Mouse (Mus musculus) embryonic facial prominence, embryonic 15.5 days (tissue): ENCODE results near the gene Hspg2. TPM values are rescaled to one million over a fixed set of nuclear protein-coding genes. Genes with fewer than 3 reads are reported as not detected.

Source experiments
- ATAC-seq: fragments of 200-750 bp; cut with Nextera tagmentation; 2 replicates; pipeline ENCODE4 v1.8.0; 2017; ENCODE audit warnings: low read depth, moderate TSS enrichment; ENCODE audit not compliant: insufficient number of reproducible peaks, low FRiP score, low TSS enrichment
- H3K27ac ChIP-seq: fragments of 300-500 bp; sonication (generic); replicated peaks from 2 replicates; pipeline ENCODE4 v1.5.1; 2015; ENCODE audit warnings: mild to moderate bottlenecking, inconsistent platforms
- H3K27me3 ChIP-seq: fragments of 300-500 bp; sonication (generic); 2 replicates; pipeline ENCODE4 v1.6.1; 2015; ENCODE audit warnings: inconsistent platforms
- H3K36me3 ChIP-seq: fragments of 300-500 bp; sonication (generic); 2 replicates; pipeline ENCODE4 v1.6.1; 2015; ENCODE audit warnings: mild to moderate bottlenecking, inconsistent platforms
- H3K4me1 ChIP-seq: fragments of 300-500 bp; sonication (generic); 2 replicates; pipeline ENCODE4 v1.6.1; 2015; ENCODE audit warnings: inconsistent platforms
- H3K4me2 ChIP-seq: fragments of 300-500 bp; sonication (generic); replicated peaks from 2 replicates; pipeline ENCODE4 v1.6.1; 2015; ENCODE audit warnings: mild to moderate bottlenecking, inconsistent platforms
- H3K4me3 ChIP-seq: fragments of 300-500 bp; sonication (generic); replicated peaks from 2 replicates; pipeline ENCODE4 v1.5.1; 2015; ENCODE audit warnings: mild to moderate bottlenecking, inconsistent platforms
- H3K9ac ChIP-seq: fragments of 300-500 bp; sonication (generic); 2 replicates; pipeline ENCODE4 v1.6.1; 2015; ENCODE audit warnings: inconsistent platforms
- H3K9me3 ChIP-seq: fragments of 300-500 bp; sonication (generic); replicated peaks from 2 replicates; pipeline ENCODE4 v1.6.1; 2016; ENCODE audit warnings: inconsistent platforms
- WGBS: fragments of 180-500 bp; shearing (Covaris S2); methylation state at CpG from one replicate; pipeline ENCODE4 v1.1.7; 2015; 5-methylcytosine and 5-hydroxymethylcytosine counted together
- polyA plus RNA-seq: library from polyadenylated mRNA; unstranded; fragments of >200 nt; fragmentation: Nextera tagmentation; extraction: Ambion mirVana; gene quantifications from 2 replicates; pipeline ENCODE4 v1.2.1, GENCODE M21; 2015

Hspg2 gene
- polyA plus RNA-seq, 1 experiment from 2014 or later = 48.5 TPM

GRCm38 (mm10) chr4:137483871-137484270, 15.3 kb downstream of the Hspg2 start:
- WGBS = 67% methylated on average over 16 of the region's 16 CpGs
- no peak overlapping the region for H3K9ac ChIP-seq

GRCm38 (mm10) chr4:137484586-137484985, 16.0 kb downstream of the Hspg2 start:
- Histone ChIP-seq H3K9ac (no peak overlapping the region), H3K36me3 (no peaks in the 10 kb centered on the region), H3K4me2 (no peak overlapping the region), H3K27me3 (no peaks in the 10 kb centered on the region), H3K9me3 (no peaks in the 10 kb centered on the region), H3K4me3 (no peak overlapping the region), H3K4me1 (peaks cover 91% of the 10 kb centered on the region), H3K27ac (peak overlapping the region; percentile 55)
- WGBS = 55% methylated on average over 7 of the region's 7 CpGs
- ATAC-seq = no peak

More at GRCm38 (mm10) chr4:137483871-137484270, 15.3 kb downstream of the Hspg2 start:
- H3K4me3 ChIP-seq = no peak overlapping the region
- no peaks in the 10 kb centered on the region for H3K27me3 ChIP-seq
- peak overlapping the region; percentile 55; the same call in 1 of the 2 replicates for H3K27ac ChIP-seq
- H3K36me3 ChIP-seq = no peaks in the 10 kb centered on the region
- H3K9me3 ChIP-seq = no peaks in the 10 kb centered on the region
- H3K4me1 ChIP-seq = peaks cover 91% of the 10 kb centered on the region
- no peak for ATAC-seq
- no peak overlapping the region for H3K4me2 ChIP-seq

- Histone ChIP-seq H3K27me3 (no peaks in the 10 kb centered on the region), H3K9ac (no peak overlapping the region), H3K4me2 (no peak overlapping the region), H3K9me3 (no peaks in the 10 kb centered on the region), H3K4me3 (no peak overlapping the region), H3K4me1 (peaks cover 91% of the 10 kb centered on the region), H3K27ac (peak overlapping the region; percentile 91; the same call in 1 of the 2 replicates), H3K36me3 (no peaks in the 10 kb centered on the region)
- ATAC-seq = no peak
- 38% methylated on average over 14 of the region's 14 CpGs for WGBS
These were observed 16.8 kb downstream of the Hspg2 start for GRCm38 (mm10) chr4:137485258-137485960.

- no peak for ATAC-seq
- no peaks in the 10 kb centered on the region for H3K27me3 ChIP-seq
- no peaks in the 10 kb centered on the region for H3K36me3 ChIP-seq
- peaks cover 82% of the 10 kb centered on the region for H3K4me1 ChIP-seq
- H3K4me2 ChIP-seq = no peak overlapping the region
- peak overlapping the region; percentile 91 for H3K27ac ChIP-seq
- 44% methylated on average over 20 of the region's 20 CpGs for WGBS
- H3K9ac ChIP-seq = no peak overlapping the region
- no peaks in the 10 kb centered on the region for H3K9me3 ChIP-seq
- no peak overlapping the region for H3K4me3 ChIP-seq
These were observed 17.8 kb downstream of the Hspg2 start for GRCm38 (mm10) chr4:137486081-137487014.

GRCm38 (mm10) chr4:137487286-137488000, 18.9 kb downstream of the Hspg2 start:
- no peak for ATAC-seq
- Histone ChIP-seq H3K9ac (no peak overlapping the region; the same call in 1 of the 2 replicates), H3K4me3 (no peak overlapping the region), H3K4me1 (peaks cover 75% of the 10 kb centered on the region), H3K36me3 (no peaks in the 10 kb centered on the region), H3K27me3 (no peaks in the 10 kb centered on the region), H3K4me2 (0 out of 2 replicates have a peak overlapping the region, but pooled peaks have one; percentile 8), H3K9me3 (no peaks in the 10 kb centered on the region), H3K27ac (peak overlapping the region; percentile 91)
- 41% methylated on average over 10 of the region's 10 CpGs for WGBS

- Histone ChIP-seq H3K4me2 (peak overlapping the region; percentile 21), H3K27me3 (no peaks in the 10 kb centered on the region), H3K4me1 (peaks cover 76% of the 10 kb centered on the region), H3K9ac (no peak overlapping the region; the same call in 1 of the 2 replicates), H3K36me3 (no peaks in the 10 kb centered on the region), H3K9me3 (no peaks in the 10 kb centered on the region), H3K27ac (peak overlapping the region; percentile 91), H3K4me3 (no peak overlapping the region)
- WGBS = 36% methylated on average over 11 of the region's 11 CpGs
- ATAC-seq = no peak
These were observed 19.5 kb downstream of the Hspg2 start for GRCm38 (mm10) chr4:137488038-137488437.

GRCm38 (mm10) chr4:137488571-137489303, 20.2 kb downstream of the Hspg2 start:
- Histone ChIP-seq H3K4me2 (peak overlapping the region; percentile 21), H3K4me1 (peaks cover 74% of the 10 kb centered on the region), H3K9me3 (no peaks in the 10 kb centered on the region), H3K27me3 (no peaks in the 10 kb centered on the region), H3K9ac (no peak overlapping the region), H3K27ac (peak overlapping the region; percentile 91), H3K4me3 (no peak overlapping the region), H3K36me3 (no peaks in the 10 kb centered on the region)
- ATAC-seq = peak; percentile 84
- 13% methylated on average over 12 of the region's 12 CpGs for WGBS

- no peak overlapping the region for H3K9ac ChIP-seq
These were observed 21.4 kb downstream of the Hspg2 start for GRCm38 (mm10) chr4:137489996-137490395.

GRCm38 (mm10) chr4:137492563-137492962, 24.0 kb downstream of the Hspg2 start:
- Histone ChIP-seq H3K27me3 (no peaks in the 10 kb centered on the region), H3K4me2 (no peak overlapping the region), H3K4me1 (peaks cover 63% of the 10 kb centered on the region), H3K9me3 (no peaks in the 10 kb centered on the region), H3K4me3 (no peak overlapping the region), H3K27ac (peak overlapping the region; percentile 31; the same call in 1 of the 2 replicates), H3K9ac (no peak overlapping the region), H3K36me3 (no peaks in the 10 kb centered on the region)
- ATAC-seq = no peak
- 61% methylated on average over 11 of the region's 11 CpGs for WGBS

More at GRCm38 (mm10) chr4:137489996-137490395, 21.4 kb downstream of the Hspg2 start:
- Histone ChIP-seq H3K4me1 (peaks cover 71% of the 10 kb centered on the region), H3K36me3 (no peaks in the 10 kb centered on the region), H3K9me3 (no peaks in the 10 kb centered on the region), H3K27me3 (no peaks in the 10 kb centered on the region), H3K4me3 (no peak overlapping the region), H3K27ac (peak overlapping the region; percentile 91), H3K4me2 (no peak overlapping the region)
- no peak for ATAC-seq
- 52% methylated on average over 8 of the region's 8 CpGs for WGBS

GRCm38 (mm10) chr4:137493187-137493586, 24.6 kb downstream of the Hspg2 start:
- WGBS = 89% methylated on average over 4 of the region's 4 CpGs

More at GRCm38 (mm10) chr4:137493187-137493586, 24.6 kb downstream of the Hspg2 start:
- ATAC-seq = no peak
- Histone ChIP-seq H3K4me2 (no peak overlapping the region), H3K4me1 (peaks cover 63% of the 10 kb centered on the region), H3K9me3 (no peaks in the 10 kb centered on the region), H3K36me3 (no peaks in the 10 kb centered on the region), H3K27ac (peak overlapping the region; percentile 31; the same call in 1 of the 2 replicates), H3K9ac (no peak overlapping the region), H3K27me3 (no peaks in the 10 kb centered on the region), H3K4me3 (no peak overlapping the region)
